Mouse (Mus musculus) liver, embryonic 12.5 days (tissue): ENCODE results near the gene March5. TPM values are rescaled to one million over a fixed set of nuclear protein-coding genes. Genes with fewer than 3 reads are reported as not detected.
"Not testable (repeated sequence)": the region's sequence is repeated elsewhere in the genome, so short reads cannot be mapped to it uniquely, and the experiment has no call there.

ENCODE experiments used
- ATAC-seq: fragments of 200-750 bp; cut with Nextera tagmentation; 2 replicates; pipeline ENCODE4 v1.8.0; 2017; ENCODE audit warnings: moderate number of reproducible peaks, mild to moderate bottlenecking, moderate library complexity
- H3K27ac ChIP-seq: fragments of 300-500 bp; sonication (generic); 2 replicates; pipeline ENCODE4 v1.5.1; 2016; ENCODE audit warnings: mild to moderate bottlenecking
- H3K27me3 ChIP-seq: fragments of 300-500 bp; sonication (generic); replicated peaks from 2 replicates; pipeline ENCODE4 v1.6.1; 2016; ENCODE audit warnings: mild to moderate bottlenecking, moderate library complexity
- H3K36me3 ChIP-seq: fragments of 300-500 bp; sonication (generic); 2 replicates; pipeline ENCODE4 v1.6.1; 2016; ENCODE audit warnings: mild to moderate bottlenecking, moderate library complexity
- H3K4me1 ChIP-seq: fragments of 300-500 bp; sonication (generic); 2 replicates; pipeline ENCODE4 v1.6.1; 2016
- H3K4me2 ChIP-seq: fragments of 300-500 bp; sonication (generic); 2 replicates; pipeline ENCODE4 v1.6.1; 2016; ENCODE audit warnings: mild to moderate bottlenecking, moderate library complexity
- H3K4me3 ChIP-seq: fragments of 300-500 bp; sonication (generic); 2 replicates; pipeline ENCODE4 v1.5.1; 2016; ENCODE audit warnings: mild to moderate bottlenecking, moderate library complexity
- H3K9ac ChIP-seq: fragments of 300-500 bp; sonication (generic); 2 replicates; pipeline ENCODE4 v1.6.1; 2016; ENCODE audit warnings: mild to moderate bottlenecking, moderate library complexity
- H3K9me3 ChIP-seq: fragments of 300-500 bp; sonication (generic); replicated peaks from 2 replicates; pipeline ENCODE4 v1.6.1; 2016; ENCODE audit warnings: mild to moderate bottlenecking, moderate library complexity
- WGBS: fragments of 180-500 bp; shearing (Covaris S2); methylation state at CpG from one replicate; pipeline ENCODE4 v1.1.7; 2016; ENCODE audit not compliant: insufficient replicate concordance; 5-methylcytosine and 5-hydroxymethylcytosine counted together
- polyA plus RNA-seq: library from polyadenylated mRNA; unstranded; fragments of >200 nt; fragmentation: Nextera tagmentation; extraction: Ambion mirVana; gene quantifications from 2 replicates; pipeline ENCODE4 v1.2.1, GENCODE M21; 2016

The March5 gene
- polyA plus RNA-seq, 1 experiment from 2014 or later: 164 TPM

GRCm38 (mm10) chr19:37211416-37211815, 4.1 kb downstream of the March5 start:
- no peaks in the 10 kb centered on the region for H3K27me3 ChIP-seq
- no peak overlapping the region for H3K4me2 ChIP-seq
- peak overlapping the region; percentile 46 for H3K9ac ChIP-seq
- H3K36me3 ChIP-seq: peaks cover 61% of the 10 kb centered on the region
- H3K9me3 ChIP-seq: no peaks in the 10 kb centered on the region
- H3K4me1 ChIP-seq: peaks cover 54% of the 10 kb centered on the region
- 94% methylated on average over 3 of the region's 3 CpGs for WGBS
- H3K27ac ChIP-seq: peak overlapping the region; percentile 51; the same call in 1 of the 2 replicates
- ATAC-seq: no peak
- no peak overlapping the region for H3K4me3 ChIP-seq

GRCm38 (mm10) chr19:37214711-37215110, 7.4 kb downstream of the March5 start:
- Histone ChIP-seq H3K4me3 (no peak overlapping the region), H3K27ac (no peak overlapping the region), H3K27me3 (no peaks in the 10 kb centered on the region), H3K9ac (no peak overlapping the region), H3K9me3 (no peaks in the 10 kb centered on the region), H3K4me2 (no peak overlapping the region), H3K4me1 (peaks cover 41% of the 10 kb centered on the region), H3K36me3 (peaks cover 88% of the 10 kb centered on the region)
- no peak for ATAC-seq
- 83% methylated on average over 2 of the region's 2 CpGs for WGBS

DNA sequence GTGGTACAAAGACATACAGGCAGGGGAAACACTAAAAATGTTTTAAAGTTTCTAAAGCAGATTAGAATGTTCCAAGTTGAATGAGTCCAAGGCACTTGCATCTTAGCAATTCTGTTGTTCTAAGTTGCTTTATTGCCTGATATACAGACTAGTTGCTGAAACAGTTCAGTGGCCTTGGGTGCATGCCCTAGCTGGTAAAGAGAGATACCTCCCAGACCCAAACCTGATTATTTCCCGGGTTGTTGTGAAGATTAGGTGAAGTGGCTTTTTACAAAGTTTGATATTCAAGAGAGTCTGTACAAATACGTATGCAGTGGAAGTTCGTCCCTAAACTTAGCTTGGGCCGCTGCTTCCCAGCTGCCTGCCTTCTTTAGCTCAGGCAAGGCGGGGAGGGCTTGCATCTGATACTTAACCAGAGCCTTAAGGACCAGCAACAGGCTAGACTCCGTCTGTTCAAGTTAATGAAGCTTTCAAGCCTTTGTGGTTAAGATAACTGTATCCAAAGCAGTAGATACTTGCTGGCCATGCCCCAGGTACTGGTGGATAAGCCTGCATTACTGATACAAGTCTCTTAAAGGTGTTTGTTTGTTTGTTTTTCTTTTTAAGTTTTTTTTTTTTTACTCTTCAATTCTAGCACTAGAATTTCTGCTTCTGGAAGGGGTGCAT, 18.0 kb downstream of the March5 start:
- Histone ChIP-seq H3K27ac (peak overlapping the region; percentile 65), H3K4me1 (peaks cover 39% of the 10 kb centered on the region), H3K4me2 (no peak overlapping the region), H3K4me3 (no peak overlapping the region), H3K36me3 (peaks cover 55% of the 10 kb centered on the region), H3K9me3 (no peaks in the 10 kb centered on the region), H3K9ac (no peak overlapping the region), H3K27me3 (no peaks in the 10 kb centered on the region)
- peak; percentile 74; the same call in 1 of the 2 replicates for ATAC-seq
- WGBS: 45% methylated on average over 6 of the region's 6 CpGs

GRCm38 (mm10) chr19:37232598-37232997, 25.3 kb downstream of the March5 start:
- peak; percentile 72 for ATAC-seq
- not testable (repeated sequence) for H3K36me3 ChIP-seq, H3K9me3 ChIP-seq
- peaks cover 78% of the 10 kb centered on the region for H3K4me1 ChIP-seq
- 31% methylated on average over 9 of the region's 9 CpGs for WGBS
- peak overlapping the region; percentile 99 for H3K27ac ChIP-seq
- peak overlapping the region; percentile 86 for H3K4me2 ChIP-seq
- H3K9ac ChIP-seq: peak overlapping the region; percentile 61
- H3K4me3 ChIP-seq: peak overlapping the region; percentile 69
- H3K27me3 ChIP-seq: peaks cover 28% of the 10 kb centered on the region

- Histone ChIP-seq H3K4me1 (peaks cover 83% of the 10 kb centered on the region), H3K27ac (peak overlapping the region; percentile 99), H3K4me3 (peak overlapping the region; percentile 69), H3K9ac (peak overlapping the region; percentile 84), H3K27me3 (peaks cover 28% of the 10 kb centered on the region), H3K9me3 (no peaks in the 10 kb centered on the region), H3K36me3 (no peaks in the 10 kb centered on the region), H3K4me2 (peak overlapping the region; percentile 86)
- peak; percentile 37 for ATAC-seq
- 8% methylated on average over 63 of the region's 63 CpGs for WGBS
Observed at GRCm38 (mm10) chr19:37233561-37234539, 26.5 kb downstream of the March5 start.

DNA sequence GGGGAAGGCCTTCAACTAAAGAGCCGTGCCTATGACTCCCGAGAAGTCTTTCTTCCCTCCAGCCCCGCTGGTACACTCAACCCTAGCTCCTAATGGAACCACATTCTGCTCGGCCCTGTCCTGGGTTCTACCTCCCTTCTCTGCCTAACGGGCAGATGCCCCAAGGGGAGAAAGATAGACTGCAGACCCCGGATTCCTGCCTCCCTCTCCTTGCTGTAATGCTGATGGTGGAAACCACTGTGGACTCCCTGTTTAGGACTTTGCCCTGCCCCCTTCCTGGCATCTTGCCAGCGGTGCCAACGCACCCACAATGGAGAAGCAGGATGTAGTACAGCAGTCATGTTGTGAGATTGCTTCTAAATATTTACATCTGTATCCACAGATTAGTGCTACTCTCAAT, 28.5 kb downstream of the March5 start:
- ATAC-seq: no peak
- Histone ChIP-seq H3K27ac (peak overlapping the region; percentile 99), H3K36me3 (no peaks in the 10 kb centered on the region), H3K9ac (peak overlapping the region; percentile 84), H3K27me3 (peaks cover 28% of the 10 kb centered on the region), H3K4me2 (peak overlapping the region; percentile 86), H3K9me3 (no peaks in the 10 kb centered on the region), H3K4me1 (peaks cover 96% of the 10 kb centered on the region), H3K4me3 (no peak overlapping the region)
- WGBS: 65% methylated on average over 8 of the region's 8 CpGs

GRCm38 (mm10) chr19:37237306-37237705, 30.0 kb downstream of the March5 start:
- Histone ChIP-seq H3K27ac (peak overlapping the region; percentile 99), H3K4me3 (peak overlapping the region; percentile 47), H3K9me3 (no peaks in the 10 kb centered on the region), H3K27me3 (peaks cover 28% of the 10 kb centered on the region), H3K9ac (peak overlapping the region; percentile 84), H3K4me1 (peaks cover 92% of the 10 kb centered on the region), H3K36me3 (no peaks in the 10 kb centered on the region), H3K4me2 (peak overlapping the region; percentile 86)
- peak; percentile 48 for ATAC-seq
- 21% methylated on average over 5 of the region's 5 CpGs for WGBS

DNA sequence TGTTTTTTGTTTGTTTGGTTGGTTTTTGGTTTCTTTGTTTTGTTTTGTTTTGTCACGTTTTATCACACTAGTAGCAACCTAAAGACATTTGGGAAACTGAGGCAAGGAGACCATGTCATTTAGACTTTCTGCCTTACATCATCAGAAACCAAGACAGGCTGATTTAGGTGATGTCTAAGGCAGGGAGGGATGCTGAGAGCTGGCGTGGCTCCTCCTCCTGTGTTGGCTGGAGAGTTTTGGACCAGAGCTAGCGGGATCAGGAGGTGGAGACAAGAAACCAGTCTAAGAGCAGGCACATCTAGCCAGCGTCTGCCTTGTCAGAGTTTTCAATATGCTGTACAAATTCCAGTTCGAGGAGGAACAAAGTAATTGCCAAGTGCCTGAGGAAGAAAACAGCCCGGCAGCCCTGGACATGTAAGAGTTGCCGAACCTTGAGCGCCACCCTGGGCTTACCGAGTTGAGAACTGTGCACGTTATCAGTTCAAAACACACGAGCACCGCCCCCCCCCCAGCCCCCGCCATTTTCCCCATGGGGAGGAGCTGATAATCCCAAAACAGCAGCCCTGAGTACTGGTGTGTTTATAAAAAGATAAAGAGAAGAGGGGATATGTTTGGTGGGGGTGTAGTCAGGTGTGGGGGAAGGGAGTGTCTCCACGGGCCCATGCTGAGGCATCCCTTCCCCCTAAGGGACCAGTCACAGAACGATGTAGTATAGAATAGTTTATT, 30.5 kb downstream of the March5 start:
- peak overlapping the region; percentile 47 for H3K4me3 ChIP-seq
- peaks cover 28% of the 10 kb centered on the region for H3K27me3 ChIP-seq
- no peaks in the 10 kb centered on the region for H3K36me3 ChIP-seq
- ATAC-seq: peak; percentile 89
- H3K9ac ChIP-seq: peak overlapping the region; percentile 84
- H3K4me1 ChIP-seq: peaks cover 87% of the 10 kb centered on the region
- H3K4me2 ChIP-seq: peak overlapping the region; percentile 86
- 3% methylated on average over 15 of the region's 15 CpGs for WGBS
- H3K27ac ChIP-seq: peak overlapping the region; percentile 99
- H3K9me3 ChIP-seq: no peaks in the 10 kb centered on the region

DNA sequence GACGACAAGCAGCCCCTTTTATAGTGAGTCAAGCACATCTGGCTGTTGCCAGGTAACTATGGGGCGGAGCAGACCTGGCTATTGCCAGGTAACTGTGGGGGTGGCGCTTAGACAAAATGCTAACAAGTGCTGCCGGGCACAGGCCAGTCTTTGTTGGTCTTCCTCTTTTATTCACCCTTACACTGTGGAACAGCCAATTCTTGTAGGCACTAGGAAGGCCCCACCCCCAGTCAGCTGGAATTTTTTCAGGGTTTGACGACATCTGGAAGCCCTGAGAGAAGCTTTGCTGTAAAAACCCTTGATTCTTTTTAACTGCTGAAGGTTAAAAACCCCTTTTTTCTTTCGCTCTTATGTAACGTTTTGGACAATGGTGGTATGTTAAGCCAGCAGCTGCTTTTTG, 31.3 kb downstream of the March5 start:
- peak; percentile 13 for ATAC-seq
- peak overlapping the region; percentile 84 for H3K9ac ChIP-seq
- peaks cover 27% of the 10 kb centered on the region for H3K27me3 ChIP-seq
- peaks cover 79% of the 10 kb centered on the region for H3K4me1 ChIP-seq
- 24% methylated on average over 7 of the region's 7 CpGs for WGBS
- H3K9me3 ChIP-seq: no peaks in the 10 kb centered on the region
- H3K4me2 ChIP-seq: peak overlapping the region; percentile 86
- no peaks in the 10 kb centered on the region for H3K36me3 ChIP-seq
- H3K27ac ChIP-seq: peak overlapping the region; percentile 99
- peak overlapping the region; percentile 47 for H3K4me3 ChIP-seq

DNA sequence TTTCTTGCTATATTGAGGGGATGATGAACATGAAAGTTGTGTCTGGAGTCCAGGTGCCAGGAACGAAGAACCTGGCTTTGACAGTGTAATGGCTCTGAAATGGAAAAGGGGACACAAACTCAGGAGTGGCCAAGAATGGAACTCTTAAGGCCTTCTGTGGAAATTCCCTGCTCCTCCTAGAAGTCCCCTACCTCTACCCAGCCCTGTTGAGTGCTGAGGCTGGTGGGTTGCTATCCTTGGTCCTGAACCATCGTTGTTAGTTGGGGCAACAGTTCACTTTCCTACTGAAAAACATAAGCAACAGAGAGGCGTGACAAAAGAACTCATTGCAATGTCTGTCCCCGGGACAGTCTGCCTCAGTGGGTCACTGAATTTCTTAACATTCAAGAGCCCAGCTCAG, 31.8 kb downstream of the March5 start:
- peak overlapping the region; percentile 86 for H3K4me2 ChIP-seq
- no peak overlapping the region for H3K4me3 ChIP-seq
- WGBS: 19% methylated on average over 4 of the region's 4 CpGs
- H3K27ac ChIP-seq: peak overlapping the region; percentile 99
- H3K9me3 ChIP-seq: no peaks in the 10 kb centered on the region
- H3K4me1 ChIP-seq: peaks cover 75% of the 10 kb centered on the region
- H3K36me3 ChIP-seq: no peaks in the 10 kb centered on the region
- no peak for ATAC-seq
- peak overlapping the region; percentile 84 for H3K9ac ChIP-seq
- H3K27me3 ChIP-seq: peaks cover 22% of the 10 kb centered on the region

- no peaks in the 10 kb centered on the region for H3K9me3 ChIP-seq
- no peaks in the 10 kb centered on the region for H3K36me3 ChIP-seq
- 60% methylated on average over 5 of the region's 5 CpGs for WGBS
- no peak overlapping the region for H3K9ac ChIP-seq
- no peak overlapping the region for H3K4me2 ChIP-seq
- peaks cover 1% of the 10 kb centered on the region for H3K27me3 ChIP-seq
- peaks cover 54% of the 10 kb centered on the region for H3K4me1 ChIP-seq
- no peak overlapping the region for H3K27ac ChIP-seq
- no peak for ATAC-seq
- no peak overlapping the region for H3K4me3 ChIP-seq
Observed at GRCm38 (mm10) chr19:37241201-37241600, 33.9 kb downstream of the March5 start.
